Mouse (Mus musculus): ENCODE data around the gene Elobl. TPM values are rescaled to one million over a fixed set of nuclear protein-coding genes. Genes with fewer than 3 reads are reported as not detected.

Gene Elobl
- not detected in 2 replicates for polyA plus RNA-seq (2015; fragmentation: Nextera tagmentation; extraction: Ambion mirVana)

- H3K4me2 ChIP-seq: no peak within 1 kb of the TSS
- no peaks in the 10 kb centered on the region for H3K9me3 ChIP-seq
- no peak within 1 kb of the TSS for H3K4me3 ChIP-seq
- H3K36me3 ChIP-seq: no peaks in the 10 kb centered on the region
- no peak within 1 kb of the TSS for H3K27ac ChIP-seq (replicated peaks)
- no peak for ATAC-seq (ENCODE audit: extremely low read depth, insufficient number of reproducible peaks, low FRiP score, low TSS enrichment)
- WGBS: 86% methylated on average over 2 of the region's 3 CpGs
- no peaks in the 10 kb centered on the region for H3K27me3 ChIP-seq (replicated peaks)
- no peak within 1 kb of the TSS for H3K9ac ChIP-seq
- H3K4me1 ChIP-seq: no peaks in the 10 kb centered on the region
Observed at GRCm38 (mm10) chr11:88966881-88967361, at the start of gene Elobl. Gene Elobl (minus strand): TSS chr11:88966931.

DNA sequence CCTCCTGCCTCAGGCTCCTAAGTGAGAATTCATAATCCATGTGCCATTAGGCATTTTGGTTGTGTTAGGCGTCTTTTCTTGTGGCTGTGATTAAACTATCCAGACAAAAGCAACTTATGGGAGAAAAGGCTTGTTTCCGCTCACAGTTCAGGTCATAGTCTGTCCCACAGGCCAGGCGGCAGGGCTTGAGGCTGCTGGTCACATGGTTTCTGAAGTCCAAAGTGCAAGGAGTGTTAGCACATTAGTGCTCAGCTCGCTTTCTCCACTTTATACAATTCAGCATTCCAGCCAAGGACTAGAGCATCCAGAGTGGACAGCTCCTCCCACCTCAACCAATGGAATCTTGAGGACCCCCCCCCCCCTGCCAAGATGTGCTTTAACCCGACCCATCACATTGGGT lies 45.5 kb upstream of the Elobl start:
- Histone ChIP-seq H3K4me2 (no peak overlapping the region), H3K27ac (replicated peaks) (no peak overlapping the region), H3K9ac (no peak overlapping the region), H3K4me3 (no peak overlapping the region), H3K4me1 (no peaks in the 10 kb centered on the region), H3K27me3 (replicated peaks) (no peaks in the 10 kb centered on the region), H3K9me3 (no peaks in the 10 kb centered on the region), H3K36me3 (peaks cover 95% of the 10 kb centered on the region)
- WGBS: 88% methylated on average over 5 of the region's 5 CpGs
- no peak for ATAC-seq (ENCODE audit: extremely low read depth, insufficient number of reproducible peaks, low FRiP score, low TSS enrichment)

DNA sequence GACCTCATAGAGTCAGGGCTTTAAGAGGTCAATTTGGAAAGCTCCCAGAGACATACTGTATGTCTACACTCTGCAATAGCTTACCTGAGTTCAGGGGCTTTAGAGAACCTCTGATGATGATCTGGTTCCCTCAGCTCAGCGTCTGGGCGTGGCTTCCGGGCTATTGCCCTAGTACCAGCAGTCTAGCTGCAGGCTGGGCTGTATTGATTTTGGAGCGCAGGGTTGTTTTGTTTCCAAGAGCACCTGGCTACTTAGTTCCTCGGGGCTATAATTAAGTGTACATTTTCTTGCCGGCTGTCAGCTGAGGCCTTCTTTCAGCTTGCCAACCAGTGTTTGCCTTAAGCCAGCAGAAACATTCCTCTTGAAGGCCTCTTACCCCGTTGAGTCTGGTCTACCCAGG lies 42.8 kb upstream of the Elobl start:
- 85% methylated on average over 7 of the region's 7 CpGs for WGBS
- no peak overlapping the region for H3K27ac ChIP-seq (replicated peaks)
- H3K4me1 ChIP-seq: no peaks in the 10 kb centered on the region
- no peaks in the 10 kb centered on the region for H3K27me3 ChIP-seq (replicated peaks)
- H3K9ac ChIP-seq: no peak overlapping the region
- H3K4me2 ChIP-seq: no peak overlapping the region
- no peaks in the 10 kb centered on the region for H3K9me3 ChIP-seq
- H3K36me3 ChIP-seq: peaks cover 91% of the 10 kb centered on the region
- ATAC-seq (ENCODE audit: extremely low read depth, insufficient number of reproducible peaks, low FRiP score, low TSS enrichment): no peak
- no peak overlapping the region for H3K4me3 ChIP-seq

DNA sequence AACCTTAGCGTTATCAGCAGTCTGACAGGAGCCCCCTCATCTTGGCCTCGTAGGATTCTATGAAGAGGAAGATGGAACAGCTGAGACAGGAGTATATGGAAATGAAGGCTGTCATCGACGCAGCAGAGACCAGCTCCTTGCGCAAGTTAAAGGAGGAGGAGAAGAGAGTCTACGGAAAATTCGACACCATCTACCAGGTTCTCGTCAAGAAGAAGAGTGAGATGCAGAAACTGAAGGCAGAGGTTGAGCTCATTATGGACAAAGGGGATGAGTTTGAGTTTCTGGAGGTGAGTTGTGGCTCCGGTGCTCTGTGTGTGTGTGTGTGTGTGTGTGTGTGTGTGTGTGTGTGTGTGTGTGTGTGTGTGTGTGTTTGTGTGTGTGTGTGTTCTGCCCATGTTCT lies 42.3 kb upstream of the Elobl start:
- H3K4me3 ChIP-seq: no peak overlapping the region
- no peaks in the 10 kb centered on the region for H3K9me3 ChIP-seq
- H3K27me3 ChIP-seq (replicated peaks): no peaks in the 10 kb centered on the region
- H3K36me3 ChIP-seq: peaks cover 87% of the 10 kb centered on the region
- H3K4me2 ChIP-seq: no peak overlapping the region
- WGBS: 79% methylated on average over 9 of the region's 9 CpGs
- no peak overlapping the region for H3K9ac ChIP-seq
- H3K4me1 ChIP-seq: peaks cover under 1% of the 10 kb centered on the region
- no peak overlapping the region for H3K27ac ChIP-seq (replicated peaks)
- ATAC-seq (ENCODE audit: extremely low read depth, insufficient number of reproducible peaks, low FRiP score, low TSS enrichment): no peak

- ATAC-seq (ENCODE audit: extremely low read depth, insufficient number of reproducible peaks, low FRiP score, low TSS enrichment): no peak
- Histone ChIP-seq H3K27me3 (replicated peaks) (no peaks in the 10 kb centered on the region), H3K9ac (no peak overlapping the region), H3K36me3 (peaks cover 72% of the 10 kb centered on the region), H3K27ac (replicated peaks) (no peak overlapping the region), H3K4me3 (no peak overlapping the region), H3K4me1 (peaks cover 16% of the 10 kb centered on the region), H3K9me3 (no peaks in the 10 kb centered on the region), H3K4me2 (no peak overlapping the region)
- 92% methylated on average over 3 of the region's 3 CpGs for WGBS
Observed at GRCm38 (mm10) chr11:89007582-89007981, 40.9 kb upstream of the Elobl start.

DNA sequence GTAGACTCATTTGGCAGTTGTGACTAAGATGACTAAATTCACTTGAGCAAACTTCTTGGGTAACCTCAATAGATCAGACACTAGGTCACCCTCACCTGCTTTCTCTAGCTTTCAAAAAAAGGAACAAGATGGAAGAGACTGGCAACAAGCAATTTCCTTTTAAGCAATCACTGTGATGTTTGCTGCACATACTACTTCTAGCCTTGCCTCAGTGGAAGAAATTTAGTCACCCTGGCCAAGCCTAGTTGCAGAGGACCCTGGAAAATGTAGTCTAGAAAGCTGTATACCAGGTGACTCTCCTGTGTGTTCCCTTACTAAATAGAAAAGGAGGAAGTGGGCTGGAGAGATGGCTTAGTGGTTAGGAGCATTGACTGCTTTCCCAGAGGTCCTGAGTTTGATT lies 39.7 kb upstream of the Elobl start:
- Histone ChIP-seq H3K4me2 (no peak overlapping the region), H3K9ac (no peak overlapping the region), H3K9me3 (no peaks in the 10 kb centered on the region), H3K27ac (replicated peaks) (no peak overlapping the region), H3K36me3 (peaks cover 60% of the 10 kb centered on the region), H3K27me3 (replicated peaks) (no peaks in the 10 kb centered on the region), H3K4me3 (no peak overlapping the region), H3K4me1 (peaks cover 25% of the 10 kb centered on the region)
- ATAC-seq (ENCODE audit: extremely low read depth, insufficient number of reproducible peaks, low FRiP score, low TSS enrichment): no peak

GRCm38 (mm10) chr11:89005473-89005872 lies 38.7 kb upstream of the Elobl start:
- no peak for ATAC-seq (ENCODE audit: extremely low read depth, insufficient number of reproducible peaks, low FRiP score, low TSS enrichment)
- no peak overlapping the region for H3K27ac ChIP-seq (replicated peaks)
- H3K27me3 ChIP-seq (replicated peaks): no peaks in the 10 kb centered on the region
- H3K9ac ChIP-seq: no peak overlapping the region
- H3K36me3 ChIP-seq: peaks cover 51% of the 10 kb centered on the region
- 72% methylated on average over 5 of the region's 5 CpGs for WGBS
- H3K4me3 ChIP-seq: no peak overlapping the region
- H3K4me1 ChIP-seq: peaks cover 33% of the 10 kb centered on the region
- no peaks in the 10 kb centered on the region for H3K9me3 ChIP-seq
- no peak overlapping the region for H3K4me2 ChIP-seq

- Histone ChIP-seq H3K27ac (replicated peaks) (no peak overlapping the region), H3K27me3 (replicated peaks) (no peaks in the 10 kb centered on the region), H3K36me3 (peaks cover 33% of the 10 kb centered on the region), H3K4me1 (peaks cover 46% of the 10 kb centered on the region), H3K4me2 (peak overlapping the region; percentile 55), H3K9ac (0 out of 2 replicates have a peak overlapping the region, but pooled peaks have one; percentile 20), H3K9me3 (no peaks in the 10 kb centered on the region), H3K4me3 (no peak overlapping the region)
- no peak for ATAC-seq (ENCODE audit: extremely low read depth, insufficient number of reproducible peaks, low FRiP score, low TSS enrichment)
- WGBS: 74% methylated on average over 4 of the region's 4 CpGs
Observed at GRCm38 (mm10) chr11:89003726-89004125, 37.0 kb upstream of the Elobl start.

DNA sequence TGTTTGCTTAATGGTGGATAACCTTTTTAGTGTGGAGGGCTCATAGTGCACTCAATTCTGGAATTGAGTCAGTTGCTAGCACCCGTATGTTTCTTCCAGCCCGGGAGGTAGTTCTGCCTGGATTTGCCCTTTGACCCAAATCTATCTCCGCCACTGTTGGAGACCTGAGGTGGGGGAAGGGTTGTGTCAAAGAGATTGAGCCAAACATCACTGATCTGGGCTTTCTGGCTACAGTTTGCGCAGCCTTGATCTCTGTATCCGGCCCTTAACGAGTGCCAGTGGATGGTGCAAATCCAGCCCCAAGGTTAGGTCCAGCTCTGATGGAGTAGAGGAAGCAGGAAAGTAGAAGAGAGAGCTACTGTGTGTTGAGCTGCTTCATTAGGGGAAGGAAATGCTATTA lies 36.3 kb upstream of the Elobl start:
- H3K27me3 ChIP-seq (replicated peaks): no peaks in the 10 kb centered on the region
- 50% methylated on average over 6 of the region's 6 CpGs for WGBS
- peak overlapping the region; percentile 55 for H3K4me2 ChIP-seq
- H3K27ac ChIP-seq (replicated peaks): no peak overlapping the region
- peak overlapping the region; percentile 52; the same call in 1 of the 2 replicates for H3K9ac ChIP-seq
- H3K36me3 ChIP-seq: peaks cover 27% of the 10 kb centered on the region
- ATAC-seq (ENCODE audit: extremely low read depth, insufficient number of reproducible peaks, low FRiP score, low TSS enrichment): no peak
- H3K9me3 ChIP-seq: no peaks in the 10 kb centered on the region
- H3K4me3 ChIP-seq: peak overlapping the region; percentile 14
- H3K4me1 ChIP-seq: peaks cover 48% of the 10 kb centered on the region

GRCm38 (mm10) chr11:89002621-89003020 lies 35.9 kb upstream of the Elobl start:
- peak overlapping the region; percentile 14 for H3K4me3 ChIP-seq
- WGBS: 77% methylated on average over 5 of the region's 5 CpGs

DNA sequence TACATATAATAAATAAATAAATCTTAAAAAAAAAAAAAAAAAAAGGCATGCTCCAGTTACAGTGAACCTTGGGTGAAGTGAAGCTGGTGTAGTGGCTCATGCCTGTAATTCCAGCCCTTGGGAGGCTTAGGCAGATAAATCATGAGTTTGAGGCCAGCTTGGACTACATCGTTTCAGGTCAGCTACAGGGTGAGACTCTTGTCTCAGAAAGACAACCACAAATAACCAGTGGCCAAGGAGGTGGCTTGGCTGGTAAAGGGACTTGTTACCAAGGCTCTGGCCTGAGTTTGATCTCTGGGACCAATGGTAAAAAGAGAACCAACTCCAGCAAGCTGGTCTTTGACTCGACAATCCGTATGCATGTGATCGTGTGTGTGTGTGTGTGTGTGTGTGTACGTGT lies 35.3 kb upstream of the Elobl start:
- peaks cover 22% of the 10 kb centered on the region for H3K36me3 ChIP-seq
- H3K27me3 ChIP-seq (replicated peaks): no peaks in the 10 kb centered on the region
- WGBS: 94% methylated on average over 5 of the region's 5 CpGs
- peak overlapping the region; percentile 55 for H3K4me2 ChIP-seq
- H3K9ac ChIP-seq: no peak overlapping the region
- no peak overlapping the region for H3K27ac ChIP-seq (replicated peaks)
- H3K4me1 ChIP-seq: peaks cover 48% of the 10 kb centered on the region
- no peaks in the 10 kb centered on the region for H3K9me3 ChIP-seq
- no peak for ATAC-seq (ENCODE audit: extremely low read depth, insufficient number of reproducible peaks, low FRiP score, low TSS enrichment)
- peak overlapping the region; percentile 14 for H3K4me3 ChIP-seq

More at GRCm38 (mm10) chr11:89002621-89003020, 35.9 kb upstream of the Elobl start:
- peaks cover 26% of the 10 kb centered on the region for H3K36me3 ChIP-seq
- no peaks in the 10 kb centered on the region for H3K27me3 ChIP-seq (replicated peaks)
- peak overlapping the region; percentile 52; the same call in 1 of the 2 replicates for H3K9ac ChIP-seq
- no peak for ATAC-seq (ENCODE audit: extremely low read depth, insufficient number of reproducible peaks, low FRiP score, low TSS enrichment)
- H3K4me2 ChIP-seq: peak overlapping the region; percentile 55
- no peaks in the 10 kb centered on the region for H3K9me3 ChIP-seq
- H3K27ac ChIP-seq (replicated peaks): no peak overlapping the region
- peaks cover 48% of the 10 kb centered on the region for H3K4me1 ChIP-seq

DNA sequence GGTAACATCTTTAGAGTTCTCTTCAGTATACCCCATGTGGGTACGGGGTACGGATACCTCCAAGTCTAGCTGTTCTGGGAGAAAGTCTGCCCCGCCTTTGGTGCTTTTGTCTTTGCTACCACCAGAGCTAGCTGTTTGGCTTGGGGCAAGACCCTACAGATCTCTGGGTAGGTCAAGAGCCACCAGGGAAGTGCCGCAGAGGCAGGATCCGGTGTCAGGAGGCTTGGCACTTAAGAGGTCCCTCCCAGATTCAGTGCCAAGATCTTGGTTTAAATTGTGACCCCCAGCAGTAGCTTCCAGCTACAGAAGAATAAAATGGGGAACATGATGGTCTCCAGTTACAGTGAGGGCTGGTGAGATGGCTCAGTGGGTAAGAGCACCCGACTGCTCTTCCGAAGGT lies 34.8 kb upstream of the Elobl start:
- H3K9me3 ChIP-seq: no peaks in the 10 kb centered on the region
- 0 out of 2 replicates have a peak overlapping the region, but pooled peaks have one; percentile 24 for H3K9ac ChIP-seq
- peak overlapping the region; percentile 86 for H3K4me2 ChIP-seq
- H3K27me3 ChIP-seq (replicated peaks): no peaks in the 10 kb centered on the region
- H3K4me1 ChIP-seq: peaks cover 48% of the 10 kb centered on the region
- no peak for ATAC-seq (ENCODE audit: extremely low read depth, insufficient number of reproducible peaks, low FRiP score, low TSS enrichment)
- no peak overlapping the region for H3K27ac ChIP-seq (replicated peaks)
- WGBS: 92% methylated on average over 7 of the region's 7 CpGs
- peak overlapping the region; percentile 82 for H3K4me3 ChIP-seq
- peaks cover 17% of the 10 kb centered on the region for H3K36me3 ChIP-seq

All from heart, embryonic 13.5 days (tissue).